Mouse (Mus musculus) heart, postnatal 0 days (tissue): ENCODE data around the gene Serpini1. TPM values are rescaled to one million over a fixed set of nuclear protein-coding genes. Genes with fewer than 3 reads are reported as not detected.

Experiments used
- ATAC-seq: fragments of 200-750 bp; cut with Nextera tagmentation; 2 replicates; pipeline ENCODE4 v1.8.0; 2017; ENCODE audit warnings: low read depth, moderate number of reproducible peaks, moderate library complexity; ENCODE audit not compliant: insufficient read depth
- DNase-seq: peaks from one replicate; pipeline ENCODE4 v3.0.0-alpha.2; 2016; ENCODE audit warnings: low spot score
- H3K27ac ChIP-seq: fragments of 300-500 bp; sonication (generic); 2 replicates; pipeline ENCODE4 v1.5.1; 2014; ENCODE audit warnings: low read depth, mild to moderate bottlenecking
- H3K27me3 ChIP-seq: fragments of 300-500 bp; sonication (generic); 2 replicates; pipeline ENCODE4 v1.6.1; 2014; ENCODE audit warnings: low read length, mixed read lengths; ENCODE audit not compliant: control insufficient read depth, insufficient read depth
- H3K36me3 ChIP-seq: fragments of 300-500 bp; sonication (generic); replicated peaks from 2 replicates; pipeline ENCODE4 v1.6.1; 2014; ENCODE audit warnings: low read length, mixed read lengths; ENCODE audit not compliant: control insufficient read depth, insufficient read depth
- H3K4me1 ChIP-seq: fragments of 300-500 bp; sonication (generic); 2 replicates; pipeline ENCODE4 v1.6.1; 2014; ENCODE audit warnings: antibody characterized with exemption; ENCODE audit not compliant: control insufficient read depth, insufficient read depth
- H3K4me2 ChIP-seq: fragments of 300-500 bp; sonication (generic); 2 replicates; pipeline ENCODE4 v1.6.1; 2014; ENCODE audit warnings: low read depth, mild to moderate bottlenecking, low read length, moderate library complexity
- H3K4me3 ChIP-seq: fragments of 300-500 bp; sonication (generic); 2 replicates; pipeline ENCODE4 v1.5.1; 2014; ENCODE audit warnings: low read depth, low read length
- H3K9ac ChIP-seq: fragments of 300-500 bp; sonication (generic); replicated peaks from 2 replicates; pipeline ENCODE4 v1.6.1; 2014; ENCODE audit warnings: low read depth, low read length, mixed read lengths
- H3K9me3 ChIP-seq: fragments of 300-500 bp; sonication (generic); replicated peaks from 2 replicates; pipeline ENCODE4 v1.6.1; 2016; ENCODE audit warnings: low read length; ENCODE audit not compliant: control insufficient read depth
- CTCF ChIP-seq: IDR thresholded peaks from 2 replicates; pipeline ENCODE4 v1.5.1; 2016; ENCODE audit warnings: antibody characterized with exemption, control low read depth, low read depth
- EP300 ChIP-seq: IDR thresholded peaks from 2 replicates; pipeline ENCODE4 v1.6.1; 2016; ENCODE audit warnings: antibody characterized with exemption, low read depth
- WGBS: fragments of 180-500 bp; shearing (Covaris S2); extraction: QIAGEN DNeasy Blood & Tissue Kit; methylation state at CpG from one replicate; pipeline ENCODE4 v1.1.7; 2014; 5-methylcytosine and 5-hydroxymethylcytosine counted together
- polyA plus RNA-seq: library from polyadenylated mRNA; unstranded; fragments of >200 nt; fragmentation: Nextera tagmentation; extraction: Ambion mirVana; gene quantifications from 2 replicates; pipeline ENCODE4 v1.2.1, GENCODE M21; 2015
- total RNA-seq: library from RNA; depleted of rRNA; stranded (reverse); fragments of >200 nt; gene quantifications from 2 replicates; pipeline ENCODE4 v1.2.3, GENCODE M21; 2014; ENCODE audit warnings: low replicate concordance; rRNA removed

The Serpini1 gene
- total and polyA plus RNA-seq, 2 experiments from 2014 or later, result 1.8 to 3.8 TPM

GRCm38 (mm10) chr3:75690321-75690720, 133.0 kb downstream of the Serpini1 start:
- DNase-seq, result no peak
- no peaks in the 10 kb centered on the region for H3K36me3 ChIP-seq
- ATAC-seq, result no peak
- H3K4me1 ChIP-seq, result no peaks in the 10 kb centered on the region
- H3K9ac ChIP-seq, result no peak overlapping the region
- H3K4me3 ChIP-seq, result no peak overlapping the region
- H3K9me3 ChIP-seq, result no peaks in the 10 kb centered on the region
- no peak overlapping the region for H3K27ac ChIP-seq
- no peak for TF ChIP-seq CTCF
- no peak for TF ChIP-seq EP300
- no peaks in the 10 kb centered on the region for H3K27me3 ChIP-seq
- H3K4me2 ChIP-seq, result no peak overlapping the region

GRCm38 (mm10) chr3:75692088-75692487, 134.7 kb downstream of the Serpini1 start:
- no peak overlapping the region for H3K4me2 ChIP-seq
- 38% methylated on average over 1 of the region's 1 CpGs for WGBS
- no peaks in the 10 kb centered on the region for H3K36me3 ChIP-seq
- H3K9ac ChIP-seq, result no peak overlapping the region
- no peak for ATAC-seq
- no peak for TF ChIP-seq EP300
- TF ChIP-seq CTCF, result no peak
- DNase-seq, result no peak
- peaks cover 9% of the 10 kb centered on the region for H3K4me1 ChIP-seq
- H3K4me3 ChIP-seq, result no peak overlapping the region
- H3K9me3 ChIP-seq, result no peaks in the 10 kb centered on the region
- no peaks in the 10 kb centered on the region for H3K27me3 ChIP-seq
- no peak overlapping the region for H3K27ac ChIP-seq

Other genes starting within 250 kb of the Serpini1 start
- not detected in 2 replicates for gene Wdr49, start 75.4 kb upstream of the Serpini1 start, total RNA-seq
- not detected in 2 replicates for gene Wdr49, start 75.4 kb upstream of the Serpini1 start, polyA plus RNA-seq
- gene Pdcd10, start 691 bp upstream of the Serpini1 start, total RNA-seq, result 42.1 and 46.1 TPM in 2 replicates
- 51.3 and 54.2 TPM in 2 replicates for gene Pdcd10, start 691 bp upstream of the Serpini1 start, polyA plus RNA-seq
- gene Gm29133, start 190.7 kb downstream of the Serpini1 start, total RNA-seq, result not detected in 2 replicates
- not detected in 2 replicates for gene Gm29133, start 190.7 kb downstream of the Serpini1 start, polyA plus RNA-seq